Mouse (Mus musculus) midbrain, embryonic 14.5 days (tissue): Measurements from ENCODE around the gene Tmem256. TPM values are rescaled to one million over a fixed set of nuclear protein-coding genes. Genes with fewer than 3 reads are reported as not detected.

ENCODE experiments used
- ATAC-seq: fragments of 200-750 bp; cut with Nextera tagmentation; 2 replicates; pipeline ENCODE4 v1.8.0; 2017; ENCODE audit warnings: moderate number of reproducible peaks, moderate library complexity; ENCODE audit not compliant: low FRiP score, low TSS enrichment
- DNase-seq: peaks from one replicate; pipeline ENCODE4 v3.0.0-alpha.2; 2015
- H3K27ac ChIP-seq: fragments of 300-500 bp; sonication (generic); replicated peaks from 2 replicates; pipeline ENCODE4 v1.5.1; 2014; ENCODE audit warnings: mild to moderate bottlenecking, low read depth, low read length, moderate library complexity
- H3K27me3 ChIP-seq: fragments of 300-500 bp; sonication (generic); 2 replicates; pipeline ENCODE4 v1.6.1; 2014; ENCODE audit warnings: low read length, control low read depth, mixed read lengths; ENCODE audit not compliant: control insufficient read depth, insufficient read depth
- H3K36me3 ChIP-seq: fragments of 300-500 bp; sonication (generic); 2 replicates; pipeline ENCODE4 v1.6.1; 2014; ENCODE audit warnings: low read length, control low read depth; ENCODE audit not compliant: control insufficient read depth, insufficient read depth
- H3K4me1 ChIP-seq: fragments of 300-500 bp; sonication (generic); 2 replicates; pipeline ENCODE4 v1.6.1; 2014; ENCODE audit warnings: mild to moderate bottlenecking, antibody characterized with exemption, low read length, control low read depth; ENCODE audit not compliant: control insufficient read depth, insufficient read depth
- H3K4me2 ChIP-seq: fragments of 300-500 bp; sonication (generic); 2 replicates; pipeline ENCODE4 v1.6.1; 2014; ENCODE audit warnings: mild to moderate bottlenecking, low read length, moderate library complexity
- H3K4me3 ChIP-seq: fragments of 300-500 bp; sonication (generic); replicated peaks from 2 replicates; pipeline ENCODE4 v1.5.1; 2014; ENCODE audit warnings: low read depth, low read length
- H3K9ac ChIP-seq: fragments of 300-500 bp; sonication (generic); replicated peaks from 2 replicates; pipeline ENCODE4 v1.6.1; 2014; ENCODE audit warnings: mild to moderate bottlenecking, low read length, moderate library complexity
- H3K9me3 ChIP-seq: fragments of 300-500 bp; sonication (generic); 2 replicates; pipeline ENCODE4 v1.6.1; 2016; ENCODE audit warnings: low read length, control low read depth, mixed read lengths; ENCODE audit not compliant: control insufficient read depth
- WGBS: fragments of 180-500 bp; shearing (Covaris S2); extraction: QIAGEN DNeasy Blood & Tissue Kit; methylation state at CpG from one replicate; pipeline ENCODE4 v1.1.7; 2014; 5-methylcytosine and 5-hydroxymethylcytosine counted together
- polyA plus RNA-seq: library from polyadenylated mRNA; unstranded; fragments of >200 nt; fragmentation: Nextera tagmentation; extraction: Ambion mirVana; gene quantifications from 2 replicates; pipeline ENCODE4 v1.2.1, GENCODE M21; 2014

Tmem256 gene
- polyA plus RNA-seq, 1 experiment from 2014 or later: 313 TPM

DNA sequence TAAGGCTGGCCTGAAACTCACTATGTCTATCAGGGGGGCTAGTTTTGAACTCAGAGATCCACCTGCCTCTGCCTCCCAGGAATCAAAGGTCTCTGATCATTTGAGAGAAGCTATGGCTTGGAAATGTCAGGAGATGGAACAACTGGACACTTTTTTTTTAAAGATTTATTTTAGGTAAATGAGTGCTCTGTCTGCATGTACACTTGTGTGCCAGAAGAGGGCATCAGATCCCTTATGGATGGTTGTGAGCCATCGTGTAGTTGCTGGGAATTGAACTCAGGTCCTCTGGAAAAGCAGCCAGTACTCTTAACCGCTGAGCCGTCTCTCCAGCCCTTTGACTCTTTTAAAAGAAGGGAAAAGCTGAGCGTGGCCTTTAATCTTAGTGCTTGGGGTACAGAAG is 31.9 kb upstream of the Tmem256 start:
- Histone ChIP-seq H3K4me2 (no peak overlapping the region), H3K9ac (no peak overlapping the region), H3K9me3 (no peaks in the 10 kb centered on the region), H3K4me1 (peaks cover 34% of the 10 kb centered on the region), H3K4me3 (no peak overlapping the region), H3K27me3 (peaks cover 24% of the 10 kb centered on the region), H3K27ac (no peak overlapping the region), H3K36me3 (no peaks in the 10 kb centered on the region)
- no peak for DNase-seq
- WGBS: 78% methylated on average over 4 of the region's 4 CpGs
- ATAC-seq: no peak

DNA sequence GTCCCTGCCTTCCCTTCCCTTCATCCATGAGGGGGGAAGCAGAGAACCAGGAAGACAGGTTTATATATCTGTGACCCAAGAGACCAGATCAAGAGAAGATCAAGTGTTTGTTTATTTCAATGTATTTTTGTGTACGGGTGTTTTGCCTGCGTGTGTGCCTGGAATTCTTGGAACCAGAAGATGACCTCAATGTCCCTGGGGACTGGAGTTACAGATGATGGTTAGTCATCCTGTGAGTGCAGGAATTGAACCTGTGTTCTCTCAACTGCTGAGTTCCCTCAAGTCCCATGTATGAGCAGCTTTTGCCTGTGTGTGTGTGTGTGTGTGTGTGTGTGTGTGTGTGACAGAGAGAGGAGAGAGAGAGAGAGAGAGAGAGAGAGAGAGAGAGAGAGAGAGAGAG is 30.7 kb upstream of the Tmem256 start:
- Histone ChIP-seq H3K4me2 (no peak overlapping the region), H3K9ac (no peak overlapping the region), H3K4me1 (peaks cover 22% of the 10 kb centered on the region), H3K4me3 (no peak overlapping the region), H3K9me3 (no peaks in the 10 kb centered on the region), H3K27me3 (peaks cover 24% of the 10 kb centered on the region), H3K36me3 (no peaks in the 10 kb centered on the region), H3K27ac (no peak overlapping the region)
- WGBS: 86% methylated on average over 2 of the region's 2 CpGs
- DNase-seq (no peak), ATAC-seq (no peak)

DNA sequence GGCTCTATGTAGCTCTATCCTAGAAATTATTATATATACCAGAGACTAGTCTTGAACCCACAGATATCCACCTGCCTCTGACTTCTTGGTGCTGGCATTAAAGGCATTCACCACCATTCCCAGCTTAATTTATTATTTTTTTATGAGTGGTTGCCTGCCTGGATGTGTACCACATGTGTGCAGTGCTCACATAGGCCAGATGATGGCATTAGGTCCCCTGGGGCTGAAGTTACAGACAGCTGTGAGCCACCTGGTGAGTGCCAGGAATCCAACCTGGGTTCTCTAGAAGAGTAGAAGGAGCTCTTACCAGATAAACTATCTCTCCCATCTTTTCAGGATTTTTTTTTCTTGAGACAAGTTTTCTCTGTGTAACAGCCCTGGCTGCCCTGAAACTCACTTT is 28.0 kb upstream of the Tmem256 start:
- H3K36me3 ChIP-seq: no peaks in the 10 kb centered on the region
- H3K4me3 ChIP-seq: no peak overlapping the region
- H3K27me3 ChIP-seq: peaks cover 11% of the 10 kb centered on the region
- no peaks in the 10 kb centered on the region for H3K4me1 ChIP-seq
- H3K9me3 ChIP-seq: no peaks in the 10 kb centered on the region
- no peak overlapping the region for H3K27ac ChIP-seq
- DNase-seq (no peak), ATAC-seq (no peak)
- no peak overlapping the region for H3K9ac ChIP-seq
- no peak overlapping the region for H3K4me2 ChIP-seq

DNA sequence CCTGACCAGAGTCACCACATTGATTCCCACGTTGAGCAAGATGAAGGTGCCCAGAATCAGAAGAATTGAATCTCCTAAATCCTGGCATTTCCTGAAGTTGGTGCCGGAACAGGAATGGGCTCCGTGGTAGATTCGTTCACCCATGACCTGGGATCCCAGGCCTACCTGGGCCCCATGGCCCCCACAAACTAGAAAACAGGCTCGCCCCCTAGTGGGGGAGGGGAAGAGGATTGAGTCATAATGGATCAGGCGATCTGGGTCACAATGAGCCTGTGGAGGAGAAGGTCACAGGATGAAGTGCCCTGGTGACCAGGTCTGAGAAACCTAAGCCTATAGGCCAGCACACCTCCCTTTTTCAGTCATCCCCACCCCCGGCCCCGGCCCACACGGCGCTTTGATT is 23.2 kb upstream of the Tmem256 start, which contains the start of gene Gm39566:
TSS of gene Gm39566 (minus strand) at position 144 of the 400 bp plus-strand sequence.
- no peak within 1 kb of the TSS for H3K4me2 ChIP-seq
- ATAC-seq (no peak), DNase-seq (no peak)
- no peaks in the 10 kb centered on the region for H3K4me1 ChIP-seq
- no peak within 1 kb of the TSS for H3K27ac ChIP-seq
- H3K9me3 ChIP-seq: 0 out of 2 replicates have a peak, but pooled peaks cover 7% of the 10 kb centered on the region
- H3K9ac ChIP-seq: no peak within 1 kb of the TSS
- no peaks in the 10 kb centered on the region for H3K36me3 ChIP-seq
- 58% methylated on average over 10 of the region's 10 CpGs for WGBS
- H3K27me3 ChIP-seq: no peaks in the 10 kb centered on the region
- H3K4me3 ChIP-seq: no peak within 1 kb of the TSS

DNA sequence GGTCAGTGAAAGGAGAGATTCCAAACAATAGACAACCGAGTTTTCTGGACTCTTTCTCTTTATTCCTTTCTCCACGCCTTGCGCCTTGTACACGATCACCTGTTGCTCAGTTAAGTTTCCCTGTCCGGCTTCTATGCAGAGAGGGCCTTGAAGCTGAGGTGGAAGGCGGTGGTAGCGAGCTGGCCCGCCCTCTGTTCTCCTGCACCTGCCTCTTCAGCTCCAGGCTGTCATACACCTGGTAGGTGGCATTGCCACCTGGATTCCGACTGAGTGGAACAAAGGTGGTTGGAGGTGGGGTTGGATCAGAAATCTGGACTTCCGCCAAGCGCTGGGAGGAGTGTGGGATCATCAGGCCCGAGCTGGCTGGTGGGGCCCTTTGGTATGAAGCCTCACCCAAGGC is 21.8 kb upstream of the Tmem256 start:
- Histone ChIP-seq H3K27ac (no peak overlapping the region), H3K36me3 (no peaks in the 10 kb centered on the region), H3K27me3 (no peaks in the 10 kb centered on the region), H3K4me3 (no peak overlapping the region), H3K4me1 (no peaks in the 10 kb centered on the region), H3K4me2 (no peak overlapping the region), H3K9me3 (0 out of 2 replicates have a peak, but pooled peaks cover 7% of the 10 kb centered on the region), H3K9ac (no peak overlapping the region)
- WGBS: 92% methylated on average over 12 of the region's 12 CpGs
- ATAC-seq (no peak), DNase-seq (no peak)

DNA sequence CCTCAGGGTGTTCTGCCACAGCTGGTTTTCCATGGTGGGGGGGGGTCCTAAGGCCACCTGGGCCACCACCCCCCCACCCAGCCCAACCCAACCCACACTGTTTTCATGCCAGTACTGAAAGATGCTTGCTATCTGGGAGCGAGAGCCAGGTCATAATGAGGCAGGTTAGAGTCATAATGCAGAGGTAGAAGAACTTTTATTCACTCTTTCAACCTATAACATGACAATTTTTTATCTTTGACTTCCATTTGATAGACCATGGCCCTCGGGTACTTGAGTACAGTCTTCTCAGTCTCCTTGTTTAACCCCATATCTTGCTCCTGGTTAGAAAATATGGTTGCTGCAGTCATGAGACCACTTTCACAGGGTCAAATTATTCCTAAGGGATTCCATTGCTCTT is 19.9 kb upstream of the Tmem256 start, which contains the start of gene Spem2:
TSS of gene Spem2 (minus strand) at position 101 of the 400 bp plus-strand sequence.
- no peak within 1 kb of the TSS for H3K4me2 ChIP-seq
- no peak for ATAC-seq
- 0 out of 2 replicates have a peak, but pooled peaks cover 7% of the 10 kb centered on the region for H3K9me3 ChIP-seq
- no peak within 1 kb of the TSS for H3K27ac ChIP-seq
- no peaks in the 10 kb centered on the region for H3K27me3 ChIP-seq
- H3K9ac ChIP-seq: no peak within 1 kb of the TSS
- H3K4me1 ChIP-seq: no peaks in the 10 kb centered on the region
- no peaks in the 10 kb centered on the region for H3K36me3 ChIP-seq
- no peak within 1 kb of the TSS for H3K4me3 ChIP-seq
- DNase-seq: no peak
- 80% methylated on average over 2 of the region's 2 CpGs for WGBS

DNA sequence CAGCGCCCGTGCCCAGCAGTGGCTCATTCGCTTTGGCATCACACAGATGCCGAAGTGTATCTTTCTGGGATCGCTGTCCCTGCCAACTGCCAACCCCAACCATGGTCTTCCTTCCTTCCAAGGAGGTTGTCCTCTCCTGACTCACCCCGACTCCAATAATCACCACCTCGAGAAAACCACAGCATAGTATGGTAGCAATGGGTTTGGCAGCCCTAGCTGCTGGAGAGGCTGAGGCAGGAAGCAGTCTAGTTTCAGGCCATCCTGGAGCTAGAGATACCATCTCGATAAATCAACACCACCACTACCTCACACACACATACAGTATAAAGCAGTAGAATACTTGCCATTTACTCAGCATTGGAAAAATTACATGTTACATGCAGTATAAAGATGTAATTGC is 19.4 kb upstream of the Tmem256 start:
- DNase-seq: no peak
- WGBS: 93% methylated on average over 8 of the region's 8 CpGs
- no peak for ATAC-seq
- peaks cover 1% of the 10 kb centered on the region for H3K36me3 ChIP-seq
- no peak overlapping the region for H3K4me3 ChIP-seq
- H3K27ac ChIP-seq: no peak overlapping the region
- H3K27me3 ChIP-seq: no peaks in the 10 kb centered on the region
- H3K9me3 ChIP-seq: 0 out of 2 replicates have a peak, but pooled peaks cover 7% of the 10 kb centered on the region
- no peak overlapping the region for H3K4me2 ChIP-seq
- no peak overlapping the region for H3K9ac ChIP-seq
- no peaks in the 10 kb centered on the region for H3K4me1 ChIP-seq

DNA sequence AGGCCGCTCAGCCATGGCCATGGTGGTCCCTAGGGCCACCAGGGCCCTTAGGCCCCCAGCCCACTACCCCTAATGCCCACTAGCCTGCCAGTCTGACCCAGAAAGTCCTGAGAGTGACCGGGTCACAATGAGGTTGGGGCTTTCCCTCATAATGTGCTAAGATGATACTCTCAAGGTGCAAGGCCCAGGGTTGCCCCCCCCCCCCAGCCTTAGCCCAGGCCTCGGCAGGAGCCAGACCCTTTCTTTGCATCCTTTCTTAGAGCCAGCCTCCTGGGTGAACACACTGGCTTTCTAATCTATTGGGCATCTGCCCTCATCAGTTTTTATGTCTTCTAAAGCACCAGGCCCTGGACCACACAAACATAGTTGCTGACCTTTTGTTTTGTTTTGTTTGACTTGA is 16.2 kb upstream of the Tmem256 start, which contains the start of gene Spem1:
TSS of gene Spem1 (minus strand) at position 101 of the 400 bp plus-strand sequence.
- Histone ChIP-seq H3K36me3 (peaks cover 33% of the 10 kb centered on the region), H3K4me1 (no peaks in the 10 kb centered on the region), H3K9ac (no peak within 1 kb of the TSS), H3K9me3 (0 out of 2 replicates have a peak, but pooled peaks cover 7% of the 10 kb centered on the region), H3K4me2 (no peak within 1 kb of the TSS), H3K27ac (no peak within 1 kb of the TSS), H3K4me3 (no peak within 1 kb of the TSS), H3K27me3 (no peaks in the 10 kb centered on the region)
- ATAC-seq (no peak), DNase-seq (no peak)
- 87% methylated on average over 3 of the region's 3 CpGs for WGBS

DNA sequence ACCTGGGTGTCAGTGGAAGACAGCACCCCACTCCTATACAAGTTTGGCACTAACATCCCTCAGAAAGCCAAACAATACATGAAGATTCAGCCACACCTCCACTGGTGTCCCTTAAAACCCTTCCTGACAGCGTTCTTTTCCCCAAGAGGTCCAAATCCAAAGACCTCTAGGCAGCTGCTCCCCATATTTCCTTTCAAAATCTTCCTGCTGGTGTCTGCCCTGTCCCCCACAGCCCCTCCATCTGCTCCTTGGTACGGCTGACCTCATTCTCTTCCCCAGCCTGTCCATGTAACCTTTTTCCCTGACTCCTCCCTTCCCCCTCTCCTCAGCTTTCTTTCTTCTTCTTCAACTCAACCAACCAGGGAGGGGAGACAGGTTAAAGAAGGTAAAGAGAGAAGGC is 14.9 kb upstream of the Tmem256 start:
- Histone ChIP-seq H3K4me2 (no peak overlapping the region), H3K36me3 (peaks cover 47% of the 10 kb centered on the region), H3K4me1 (no peaks in the 10 kb centered on the region), H3K27ac (no peak overlapping the region), H3K9me3 (no peaks in the 10 kb centered on the region), H3K9ac (no peak overlapping the region), H3K4me3 (no peak overlapping the region), H3K27me3 (no peaks in the 10 kb centered on the region)
- 83% methylated on average over 2 of the region's 2 CpGs for WGBS
- ATAC-seq (no peak), DNase-seq (no peak)
